Mouse (Mus musculus) lung, postnatal 0 days (tissue): ENCODE data around the gene Srrm3.

Experiments
- CTCF ChIP-seq: IDR thresholded peaks from 2 replicates; pipeline ENCODE4 v1.5.1; 2016; ENCODE audit warnings: antibody characterized with exemption, mild to moderate bottlenecking
- EP300 ChIP-seq: IDR thresholded peaks from 2 replicates; pipeline ENCODE4 v1.6.1; 2016; ENCODE audit warnings: antibody characterized with exemption, mild to moderate bottlenecking, control low read depth

GRCm38 (mm10) chr5:135824517-135824916, 17.8 kb downstream of the Srrm3 start:
- TF ChIP-seq CTCF (no peak), EP300 (no peak)
